ENCODE assay signal across 8 mouse cellular contexts in the genomic region with DNA sequence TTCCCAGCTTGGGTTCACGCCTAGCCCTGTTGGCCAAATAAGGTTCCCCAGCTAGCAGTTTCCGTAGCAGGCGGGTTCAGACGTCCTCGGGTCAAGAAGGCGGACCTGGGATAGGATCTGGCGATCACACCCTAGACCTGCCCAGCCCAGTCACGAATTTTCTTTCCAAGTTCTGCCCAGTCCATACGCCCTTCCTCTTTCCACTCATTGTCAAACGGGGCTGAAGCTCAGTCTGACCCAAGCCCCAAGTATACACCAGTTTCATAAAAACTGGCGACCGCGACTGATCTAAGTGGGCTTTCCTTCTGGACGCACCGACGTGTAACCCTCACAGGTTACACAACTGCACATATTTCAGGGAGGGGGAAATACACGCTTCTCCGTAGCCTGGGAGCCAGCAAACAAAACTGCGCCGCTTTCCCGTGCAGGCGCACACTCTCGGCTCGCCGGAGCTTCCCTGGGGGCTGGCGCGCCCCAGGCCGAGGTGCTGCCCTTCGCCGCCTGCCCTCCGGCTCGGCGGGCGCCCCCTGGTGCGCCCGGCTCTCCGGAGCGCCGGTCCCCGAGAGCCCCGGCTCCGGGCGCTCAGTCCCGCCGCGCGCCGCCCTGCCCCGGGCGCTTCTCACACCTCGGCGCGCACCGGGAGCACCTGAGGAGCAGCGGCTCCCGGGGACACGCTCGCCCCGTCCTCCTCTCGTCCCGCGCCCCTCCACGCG. TPM values are rescaled to one million over a fixed set of nuclear protein-coding genes. Genes with fewer than 3 reads are reported as not detected.
A peak's percentile ranks its signal among the peaks of the same experiment; 100 is the strongest.
DNase-seq lines count a peak whose midpoint lies in the region; ATAC-seq lines count a peak whose summit lies in the region.

No protein-coding gene starts in this region.

- under 1% methylated on average over 59 of the region's 64 CpGs for WGBS in hindbrain, embryonic 15.5 days

- H3K4me1 ChIP-seq in hindbrain, embryonic 15.5 days (replicated peaks): peaks cover 15% of the 10 kb centered on the region

- peak; percentile 86 for DNase-seq in NIH3T3 (ENCODE audit: low read depth)
- DNase-seq in cerebellum, postnatal 14 days: peak; percentile 13 to 19
- peak; percentile 93 for DNase-seq in gastrocnemius, adult 18-20 months (ENCODE audit: low spot score)
- DNase-seq in left cerebral cortex, postnatal 25 days (ENCODE audit: low spot score in 2 of 2): peak; percentile 9 to 13
- DNase-seq in right cerebral cortex, postnatal 25 days: peak; percentile 28
- DNase-seq in urinary bladder, postnatal 4 days (ENCODE audit: low spot score in 2 of 2): peak; percentile 61 to 63

- H3K9me3 ChIP-seq in hindbrain, embryonic 15.5 days: no peaks in the 10 kb centered on the region

- peak overlapping the region; percentile 64 for H3K27ac ChIP-seq in hindbrain, embryonic 15.5 days (replicated peaks)

- H3K4me3 ChIP-seq in hindbrain, embryonic 15.5 days: peak overlapping the region; percentile 92

- H3K27me3 ChIP-seq in hindbrain, embryonic 15.5 days: peaks cover 6% of the 10 kb centered on the region; the same call in 1 of the 2 replicates

- peak; percentile 84 for ATAC-seq in hindbrain, embryonic 15.5 days (ENCODE audit: low FRiP score, low read depth)
- ATAC-seq in megakaryocyte-erythroid progenitor cell, adult 5-6 weeks (replicated peaks; ENCODE audit: low FRiP score, low TSS enrichment, poor library complexity, severe bottlenecking): peak; percentile 82

- intact Hi-C loops in left cerebral cortex, postnatal 25 days (cut with DNase I): loop anchor here (5.0 kb wide), 1 partner anchor 93 kb away; no protein-coding TSS in a partner anchor

- H3K36me3 ChIP-seq in hindbrain, embryonic 15.5 days: no peaks in the 10 kb centered on the region

- H3K9ac ChIP-seq in hindbrain, embryonic 15.5 days: peak overlapping the region; percentile 65

- peak overlapping the region; percentile 94 for H3K4me2 ChIP-seq in hindbrain, embryonic 15.5 days

RNA-seq across cellular contexts. Expression of a gene that starts 0.5 kb away (rescaled TPM):
- total RNA-seq in gastrocnemius, adult 18-20 months (2021): 100 to 1,000 TPM; 496 to 567 TPM
- 15.0 and 16.0 TPM in 2 replicates for polyA plus RNA-seq in hindbrain, embryonic 15.5 days (2015; fragmentation: Nextera tagmentation; extraction: Ambion mirVana)
- 10 to 100 TPM; 18.9 to 19.1 TPM for total RNA-seq in left cerebral cortex, postnatal 25 days (2021)
- total RNA-seq in megakaryocyte-erythroid progenitor cell, adult 5-6 weeks (2014; fragmentation: Nextera tagmentation): 20.0 and 24.0 TPM in 2 replicates
- total RNA-seq in megakaryocyte-erythroid progenitor cell, adult 5-6 weeks (2017): 13.2 and 17.9 TPM in 2 replicates

Comparison
In these comparisons a context has a peak if more than half of its experiments do, and no peak if none do; other contexts are left out.
1. Peak in every context shown above with its lines: DNase-seq, ATAC-seq, H3K4me3 ChIP-seq and H3K27ac ChIP-seq.
2. DNase-seq: peak in every context shown above with its lines; median percentile 93 in gastrocnemius, adult 18-20 months; 86 in NIH3T3; 62 in urinary bladder, postnatal 4 days; 28 in right cerebral cortex, postnatal 25 days; 16 in cerebellum, postnatal 14 days; 11 in left cerebral cortex, postnatal 25 days.
3. RNA of a gene that starts 0.5 kb away (total RNA-seq): 496 to 567 TPM in gastrocnemius, adult 18-20 months; 13.2 to 24.0 TPM in megakaryocyte-erythroid progenitor cell, adult 5-6 weeks and 18.9 to 19.1 TPM in left cerebral cortex, postnatal 25 days; every median in the first group is over 10 times any median in the second.